Mouse (Mus musculus) left cerebral cortex, adult 11 months (tissue): Measurements from ENCODE around the gene Loxl1.
"Not testable (repeated sequence)": the region's sequence is repeated elsewhere in the genome, so short reads cannot be mapped to it uniquely, and the experiment has no call there.

ENCODE experiments used
- DNase-seq: peaks from one replicate; pipeline ENCODE4 v3.0.0; 2022; ENCODE audit warnings: low spot score

Gene Loxl1

DNA sequence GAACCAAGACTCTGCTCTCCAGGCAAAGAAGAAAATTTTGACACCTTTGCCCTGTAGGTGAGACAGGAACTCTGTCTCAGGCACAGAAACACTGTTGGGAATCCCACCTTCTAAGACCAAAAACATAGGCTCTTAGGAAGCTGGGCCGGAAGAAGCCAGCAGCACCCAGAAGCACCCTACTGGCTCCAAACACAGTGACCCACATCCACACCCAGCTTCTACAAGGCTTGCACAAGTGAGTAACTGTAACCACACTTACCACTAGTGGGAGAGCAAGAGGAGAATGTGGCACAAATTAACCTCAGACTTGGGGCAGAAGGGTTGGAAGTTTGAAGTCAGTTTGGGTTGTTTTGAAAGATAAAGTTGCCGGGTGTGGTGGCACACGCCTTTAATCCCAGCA is 37.2 kb downstream of the Loxl1 start:
- no peak for DNase-seq

GRCm38 (mm10) chr9:58275115-58275774 is 37.7 kb downstream of the Loxl1 start:
- no peak for DNase-seq

DNA sequence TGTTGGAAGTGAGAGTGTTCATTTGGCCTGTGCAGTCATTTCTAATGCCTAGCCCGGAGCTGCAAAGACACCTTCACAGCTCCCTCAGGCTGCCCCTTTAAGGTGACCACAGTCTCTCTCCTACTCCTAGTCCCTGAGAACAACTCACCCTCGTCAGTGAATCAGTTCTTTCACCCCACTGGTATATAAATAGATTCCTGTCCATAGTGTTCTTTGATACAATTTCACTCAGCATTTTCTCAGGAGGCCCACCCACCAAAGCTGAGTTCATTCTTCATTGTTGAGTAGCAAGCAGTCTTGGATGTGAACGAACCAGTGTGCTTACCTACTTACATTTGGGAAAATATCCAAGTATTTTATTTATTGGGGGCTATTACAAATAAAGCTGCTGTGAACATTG is 38.4 kb downstream of the Loxl1 start:
- no peak for DNase-seq

- no peak for DNase-seq
Observed at GRCm38 (mm10) chr9:58274101-58274604, 38.8 kb downstream of the Loxl1 start.

DNA sequence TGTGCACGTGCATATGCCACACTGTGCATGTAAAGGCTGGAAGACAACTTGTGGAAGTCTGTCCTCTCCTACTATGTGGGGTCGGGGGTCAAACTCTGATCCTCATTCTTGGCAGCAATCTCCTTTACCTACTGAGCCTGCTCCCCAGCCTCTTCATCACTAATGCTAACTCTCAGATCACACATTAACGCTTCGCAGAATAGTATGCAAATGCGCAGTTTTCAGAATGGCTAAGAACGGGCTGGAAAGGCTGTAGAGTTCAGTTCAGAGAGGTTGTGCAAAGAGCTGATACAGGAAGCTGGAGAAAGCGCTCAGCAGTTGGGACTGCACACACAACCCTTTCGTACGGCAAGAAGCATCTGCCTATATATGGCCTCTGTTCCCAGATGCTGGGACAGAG is 40.1 kb downstream of the Loxl1 start:
- DNase-seq: no peak

DNA sequence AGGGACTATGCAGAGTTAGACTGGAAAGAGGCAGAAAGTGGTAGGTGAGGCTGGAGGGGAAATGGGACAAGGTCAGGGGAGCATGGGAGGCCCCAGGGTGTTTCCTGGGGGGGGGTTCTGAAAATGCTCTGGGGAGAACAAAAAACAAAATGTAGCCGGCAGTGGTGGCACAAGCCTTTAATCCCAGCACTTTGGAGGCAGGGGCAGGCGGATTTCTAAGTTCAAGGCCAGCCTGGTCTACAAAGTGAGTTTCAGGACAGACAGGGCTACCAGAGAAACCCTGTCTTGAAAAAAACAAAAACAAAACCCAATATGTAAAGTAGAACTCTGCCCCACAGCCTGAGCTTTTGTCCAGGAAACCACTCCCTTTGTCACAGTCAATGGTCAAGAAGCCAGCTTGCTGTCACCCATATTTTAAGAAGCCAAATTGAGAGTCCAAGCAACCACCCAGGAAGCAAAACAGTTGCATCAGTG is 40.9 kb downstream of the Loxl1 start:
- no peak for DNase-seq

- DNase-seq: not testable (repeated sequence)
Observed at GRCm38 (mm10) chr9:58271551-58271950, 41.4 kb downstream of the Loxl1 start.

DNA sequence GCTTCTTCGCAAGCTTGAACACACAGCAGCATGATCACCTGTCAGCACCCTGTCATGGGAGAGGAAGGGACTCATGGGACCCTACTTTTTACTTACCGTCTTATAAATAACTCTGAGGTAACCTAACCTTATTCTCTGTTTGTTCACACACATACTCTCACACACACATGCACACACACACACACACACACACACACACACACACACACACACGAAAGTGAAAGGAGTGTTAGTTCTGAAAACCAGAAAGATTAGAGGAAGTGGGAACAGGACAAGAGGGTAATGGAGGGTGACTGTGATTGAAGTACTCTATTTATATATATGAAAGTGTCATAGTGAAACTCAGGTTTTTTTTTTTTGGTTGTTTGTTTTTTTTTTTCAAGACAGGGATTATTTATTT is 41.9 kb downstream of the Loxl1 start:
- DNase-seq: no peak

GRCm38 (mm10) chr9:58270081-58270480 is 42.9 kb downstream of the Loxl1 start:
- no peak for DNase-seq

DNA sequence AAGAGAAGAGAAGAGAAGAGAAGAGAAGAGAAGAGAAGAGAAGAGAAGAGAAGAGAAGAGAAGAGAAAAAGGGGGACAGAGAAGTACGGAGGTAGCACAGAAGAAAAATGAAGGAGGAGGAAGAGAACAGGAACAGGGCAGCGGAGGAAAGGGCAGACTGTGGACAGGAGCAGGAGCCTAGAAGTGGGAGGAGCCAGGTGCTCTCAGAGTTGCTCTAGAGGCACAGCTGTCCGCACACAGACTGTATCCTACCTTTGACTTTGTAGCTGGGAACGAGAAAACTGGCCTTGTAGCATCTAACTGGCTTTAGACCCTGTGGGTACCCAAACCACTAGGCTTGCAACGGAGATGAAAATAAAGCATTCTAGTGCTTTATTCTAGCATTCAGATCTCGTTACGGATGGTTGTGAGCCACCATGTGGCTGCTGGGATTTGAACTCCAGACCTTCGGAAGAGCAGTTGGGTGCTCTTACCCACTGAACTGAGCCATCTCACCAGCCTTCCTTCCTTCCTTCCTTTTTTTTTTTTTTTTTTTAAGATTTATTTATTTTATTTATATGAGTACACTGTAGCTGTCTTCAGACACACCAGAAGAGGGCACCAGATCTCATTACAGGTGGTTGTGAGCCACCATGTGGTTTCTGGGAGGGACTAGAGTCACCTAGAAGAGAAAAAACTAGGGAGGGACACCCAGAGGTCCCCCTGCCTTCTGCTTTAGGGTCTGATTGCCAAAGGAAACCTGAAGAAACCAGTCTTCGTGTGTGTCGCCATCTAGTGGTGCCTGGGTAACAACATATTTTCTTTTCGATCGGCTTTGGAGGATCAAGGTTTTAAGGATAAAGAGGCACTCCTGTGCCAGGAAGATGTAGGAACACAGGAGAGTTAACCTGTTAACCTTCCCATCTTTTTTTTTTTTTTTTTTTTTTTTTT is 44.3 kb downstream of the Loxl1 start:
- DNase-seq: no peak

DNA sequence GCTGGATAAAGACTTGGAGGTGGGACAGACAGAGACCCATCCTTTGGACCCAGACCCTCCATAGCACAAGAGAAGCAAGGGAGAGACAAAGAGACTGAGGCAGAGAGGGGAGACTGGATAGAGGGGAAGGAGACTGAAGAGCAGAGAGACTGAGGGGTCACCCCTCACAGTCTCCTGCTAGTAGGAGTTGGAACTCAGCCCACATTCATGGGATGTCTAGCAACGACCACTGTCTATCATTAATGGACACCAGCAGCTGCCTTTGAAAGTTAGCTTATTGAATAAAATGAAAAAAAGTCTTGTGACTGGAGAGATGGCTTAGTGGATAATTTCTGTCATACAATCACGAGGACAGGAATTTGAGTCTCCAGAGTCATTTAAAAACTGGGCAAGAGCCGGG is 45.9 kb downstream of the Loxl1 start:
- no peak for DNase-seq

DNA sequence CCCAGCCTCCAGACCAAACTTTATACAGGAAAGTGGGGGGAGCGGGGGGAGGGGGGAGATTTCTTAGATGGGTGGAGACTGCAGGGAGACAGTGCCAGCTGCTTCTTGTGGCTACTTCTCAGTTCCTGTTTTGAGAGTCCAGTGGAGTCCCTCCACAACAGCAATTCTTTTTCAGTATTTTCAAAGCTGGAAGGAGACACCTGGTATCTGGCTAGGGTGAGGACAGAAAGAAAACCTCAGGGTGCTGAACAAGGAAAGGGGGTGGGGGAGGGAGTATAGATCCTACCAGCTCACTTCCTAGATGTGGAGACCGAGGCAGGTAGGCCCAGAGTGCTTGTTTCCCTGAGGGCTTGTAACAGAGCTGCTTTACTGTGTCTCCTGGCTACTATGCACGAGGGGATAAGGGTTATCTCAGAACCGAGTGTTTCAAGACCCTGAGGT is 46.4 kb downstream of the Loxl1 start:
- DNase-seq: no peak

DNA sequence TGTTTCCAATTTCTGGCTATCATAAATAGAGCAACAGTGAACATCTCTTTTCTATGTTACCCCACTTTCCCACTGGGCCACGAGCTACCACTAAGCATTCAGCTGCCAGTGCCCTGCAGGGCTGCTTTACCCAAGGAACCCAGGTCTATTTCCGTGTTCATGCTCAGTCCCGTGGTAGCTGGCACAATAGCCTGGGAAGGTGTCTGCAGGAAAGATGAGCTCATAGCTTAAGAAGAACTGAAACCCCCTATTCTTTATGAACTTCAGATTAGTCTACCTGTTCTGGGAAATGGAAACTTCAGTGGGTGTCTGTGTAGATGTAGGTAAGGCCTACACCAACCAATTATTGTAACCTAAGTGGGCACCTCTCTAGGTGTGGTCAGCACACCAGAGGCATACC is 47.6 kb downstream of the Loxl1 start:
- DNase-seq: no peak

DNA sequence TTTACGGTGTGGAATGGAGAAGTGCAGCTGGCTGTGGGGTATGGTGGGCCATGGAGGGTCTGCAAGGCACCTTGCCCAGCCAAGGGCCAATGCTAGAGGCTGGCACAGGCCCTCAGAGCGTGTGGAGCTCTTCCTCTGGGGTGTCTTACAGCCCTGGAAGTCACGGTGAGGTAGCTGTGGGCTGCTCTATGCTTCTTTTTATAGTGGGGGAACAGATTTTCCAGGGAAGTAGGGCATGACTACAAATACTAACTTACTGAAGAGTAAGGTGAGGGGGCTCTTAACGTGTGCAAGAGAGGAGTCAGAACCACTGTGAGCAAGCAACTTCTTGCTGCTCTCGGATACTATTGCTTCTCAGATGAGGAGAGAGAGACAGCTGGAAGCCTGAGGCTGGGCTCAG is 50.5 kb downstream of the Loxl1 start:
- DNase-seq: no peak

DNA sequence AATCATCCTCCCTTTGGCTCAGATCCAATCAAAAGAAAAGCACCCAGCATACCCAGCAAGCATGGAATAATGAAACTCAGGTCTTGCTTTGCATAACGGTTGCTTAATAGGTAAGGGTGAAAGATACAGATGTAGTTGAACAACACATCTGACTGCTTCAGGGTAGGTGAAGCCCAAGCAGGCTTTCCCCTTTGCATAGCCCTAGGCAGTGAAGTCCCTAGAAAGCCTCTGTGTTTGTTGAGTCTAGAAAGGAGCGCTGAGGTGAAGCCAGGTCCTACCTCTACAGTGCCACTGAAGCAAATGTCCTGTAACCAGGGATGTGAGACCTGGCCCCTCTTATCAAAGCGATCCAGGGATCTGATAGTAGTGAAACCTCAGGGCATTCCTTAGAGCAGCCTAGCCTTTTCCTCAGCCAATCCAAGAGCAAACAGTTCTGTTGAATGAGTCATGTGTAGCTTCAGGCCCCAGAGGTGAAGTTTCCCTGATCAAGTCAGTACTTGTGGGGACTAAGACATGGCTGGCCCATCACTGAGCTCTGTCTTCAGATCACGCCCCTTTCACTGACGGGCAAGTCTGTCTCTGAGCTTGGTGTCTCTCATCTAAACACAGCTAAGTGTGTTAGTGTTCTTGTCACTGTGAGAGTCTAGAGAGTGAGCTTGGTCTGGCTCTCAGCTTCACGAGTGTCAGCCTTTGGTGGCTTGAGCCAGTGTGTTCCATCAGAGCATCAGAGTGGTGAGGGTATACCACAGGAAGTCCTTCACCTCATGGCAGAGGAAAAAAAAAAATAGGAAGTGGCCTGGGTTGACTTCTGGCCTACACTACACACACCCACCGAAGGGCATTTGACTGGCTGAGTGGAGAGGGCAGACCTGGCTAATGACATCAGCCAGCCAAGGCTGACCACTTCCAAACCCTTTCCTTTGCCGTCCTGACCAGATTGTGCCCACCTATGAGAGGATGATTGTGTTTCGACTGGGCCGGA is 57.0 kb downstream of the Loxl1 start:
- DNase-seq: no peak

- no peak for DNase-seq
Observed at GRCm38 (mm10) chr9:58255105-58255504, 57.9 kb downstream of the Loxl1 start.

DNA sequence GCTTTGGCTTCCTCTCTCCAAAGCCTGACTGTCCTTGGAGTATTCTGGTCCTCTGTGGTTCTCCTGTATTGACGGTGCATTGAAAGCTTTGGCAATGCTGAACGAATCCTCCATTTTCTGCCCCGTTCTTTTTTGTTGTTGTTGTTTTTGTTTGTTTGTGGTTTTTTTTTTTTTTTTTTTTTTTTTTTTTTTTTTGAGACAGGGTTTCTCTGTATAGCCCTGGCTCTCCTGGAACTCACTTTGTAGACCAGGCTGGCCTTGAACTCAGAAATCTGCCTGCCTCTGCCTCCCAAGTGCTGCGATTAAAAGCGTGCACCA is 59.2 kb downstream of the Loxl1 start:
- not testable (repeated sequence) for DNase-seq

GRCm38 (mm10) chr9:58253033-58253804 is 59.8 kb downstream of the Loxl1 start, which contains the start of gene Stoml1:
Gene Stoml1 (plus strand): TSS chr9:58253164.
- DNase-seq: peak; percentile 87

DNA sequence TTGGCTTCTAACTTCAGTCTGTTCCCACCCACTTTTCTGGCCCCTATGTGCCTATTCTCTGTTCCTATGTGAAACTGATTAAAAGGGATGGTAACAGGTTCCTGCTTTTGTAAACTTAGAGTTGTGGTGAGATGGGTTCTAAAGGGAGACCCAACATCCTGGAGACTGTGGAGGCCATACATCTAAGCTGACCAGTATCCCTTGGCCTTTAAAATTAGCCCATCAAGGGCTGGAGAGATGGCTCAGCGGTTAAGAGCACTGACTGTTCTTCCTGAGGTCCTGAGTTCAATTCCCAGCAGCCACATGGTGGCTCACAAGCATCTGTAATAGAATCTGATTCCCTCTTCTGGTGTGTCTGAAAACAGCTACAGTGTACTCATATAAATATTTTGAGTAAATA is 62.3 kb downstream of the Loxl1 start:
- not testable (repeated sequence) for DNase-seq

DNA sequence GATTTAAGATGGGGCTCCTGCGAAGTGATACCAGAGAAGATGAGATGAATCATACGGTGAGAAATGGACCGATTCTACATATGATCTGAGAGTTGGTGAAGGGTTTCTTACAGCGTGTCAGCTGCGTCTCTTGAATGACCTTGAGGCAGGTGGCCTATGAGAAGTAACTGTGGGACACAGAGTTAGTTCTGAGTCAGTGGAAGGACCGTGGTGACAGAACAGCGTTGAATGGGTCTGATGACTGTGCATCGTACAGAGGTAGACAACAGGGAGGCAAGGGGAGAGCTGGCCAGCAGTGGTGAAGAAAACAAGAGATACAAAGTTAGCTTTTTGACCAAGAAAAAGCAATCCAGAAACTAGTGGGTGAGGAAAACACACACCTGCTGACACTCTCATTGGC is 62.7 kb downstream of the Loxl1 start:
- DNase-seq: no peak

DNA sequence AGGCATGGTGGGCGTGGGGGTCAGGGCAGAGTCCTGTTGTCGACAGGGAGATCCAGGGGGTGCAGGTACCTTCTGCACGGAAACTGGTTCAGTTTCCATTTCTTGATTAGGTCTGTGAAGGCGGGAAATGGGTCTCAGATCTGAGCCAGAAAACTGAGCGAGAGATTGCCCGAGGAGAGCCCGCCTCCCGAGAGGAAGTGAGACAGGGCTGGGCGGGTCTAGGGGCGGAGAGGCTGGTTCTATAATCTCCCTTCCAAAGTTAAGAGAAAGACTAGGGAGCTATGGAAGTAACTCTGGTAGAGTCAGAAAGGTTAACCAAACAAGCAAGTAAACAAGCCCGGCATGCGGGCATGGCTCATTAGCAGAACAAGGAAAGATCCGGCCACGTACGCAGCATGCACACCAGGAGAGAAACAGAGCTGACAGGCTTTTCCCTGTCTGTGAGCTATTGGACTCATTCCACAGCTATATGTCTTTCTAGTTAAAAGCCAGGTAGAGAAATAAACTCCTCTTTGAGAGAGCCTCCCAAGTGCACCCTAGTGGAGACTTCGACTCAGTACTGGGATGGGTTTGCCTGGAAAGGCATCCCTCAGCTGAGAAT is 63.3 kb downstream of the Loxl1 start, which contains the start of gene Pml:
Gene Pml, minus strand, starts transcription at position 195 of the 601 bp plus-strand sequence.
- no peak for DNase-seq
